8 mouse cellular contexts compared by ENCODE assay signal in the genomic region with DNA sequence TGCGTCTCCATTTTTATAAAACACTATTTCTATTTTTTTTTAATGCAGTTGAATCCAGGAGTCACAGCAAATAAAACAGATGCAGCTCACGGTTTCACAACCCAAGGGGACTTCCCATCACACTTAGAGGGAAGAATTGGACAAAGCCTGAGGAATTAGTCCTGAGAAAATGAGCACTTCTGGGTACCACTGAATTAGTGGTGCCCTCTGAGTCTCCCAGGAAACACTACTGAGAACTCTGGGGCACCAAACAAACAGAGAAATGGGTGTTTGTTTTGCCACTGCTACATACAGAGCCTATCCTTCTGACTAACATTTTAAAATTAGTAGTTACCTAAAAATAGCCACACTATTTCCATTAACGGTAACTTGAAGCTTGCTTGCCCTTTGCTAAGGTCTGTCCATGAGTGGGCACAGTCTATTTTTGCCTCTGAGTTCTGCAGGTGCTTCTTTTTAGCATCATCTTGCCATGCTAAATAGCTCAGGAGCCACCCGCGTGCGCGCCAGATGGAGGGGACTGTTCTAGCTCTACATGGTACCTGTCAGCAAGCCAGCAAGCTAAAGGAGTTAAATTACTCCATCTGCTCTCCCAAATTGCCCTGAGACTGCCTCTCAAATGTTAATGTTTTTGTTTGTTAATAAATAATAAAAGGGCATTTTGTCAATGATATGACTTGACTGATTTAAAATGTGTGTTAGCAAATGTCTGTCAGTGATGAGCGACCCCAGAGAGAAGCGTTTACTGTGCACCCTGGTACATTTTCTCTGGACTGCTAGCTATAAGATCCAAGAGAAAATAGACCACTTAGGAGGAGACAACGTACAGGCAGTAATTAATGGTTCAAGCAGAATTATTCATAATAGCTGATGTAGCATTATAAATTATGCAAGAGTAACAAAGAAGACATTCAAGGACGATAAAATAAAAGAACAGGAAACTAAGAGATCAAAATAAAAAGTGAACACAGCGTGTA.
DNase-seq lines count a peak whose midpoint lies in the region; ATAC-seq lines count a peak whose summit lies in the region.

No protein-coding gene starts in this region.

- 41% methylated on average over 12 of the region's 12 CpGs for WGBS in neural tube, embryonic 11.5 days

- no peaks in the 10 kb centered on the region for H3K9me3 ChIP-seq in neural tube, embryonic 11.5 days (ENCODE audit: control insufficient read depth, low read length)

- H3K36me3 ChIP-seq in neural tube, embryonic 11.5 days (ENCODE audit: control insufficient read depth, insufficient read depth, low read length): no peaks in the 10 kb centered on the region

- no peak overlapping the region for H3K4me2 ChIP-seq in neural tube, embryonic 11.5 days (ENCODE audit: low read depth)

- DNase-seq in neural tube, embryonic 11.5 days (ENCODE audit: low spot score): peak; percentile 44
- DNase-seq in neural tube, embryonic 10.5 days (ENCODE audit: extremely low spot score, low spot score): no peak
- peak; percentile 27 for DNase-seq in gastrocnemius, postnatal 14 days
- DNase-seq in left cerebral cortex, postnatal 10 days (ENCODE audit: extremely low spot score in 1 of 2, low spot score in 2 of 2): peak; percentile 54 to 65
- peak; percentile 63 for DNase-seq in telencephalon, adult 2 months (ENCODE audit: low read depth, low spot score)
- DNase-seq in urinary bladder, adult 18-20 months (ENCODE audit: low spot score in 2 of 2): no peak
- no peak for DNase-seq in thymus, postnatal 14 days
- DNase-seq in lung, postnatal 14 days: no peak

- no peaks in the 10 kb centered on the region for H3K27me3 ChIP-seq in neural tube, embryonic 11.5 days (ENCODE audit: control insufficient read depth, insufficient read depth, low read length)

- H3K4me3 ChIP-seq in neural tube, embryonic 11.5 days (ENCODE audit: low read depth, low read length): no peak overlapping the region

- H3K9ac ChIP-seq in neural tube, embryonic 11.5 days (ENCODE audit: low read length): no peak overlapping the region

- H3K4me1 ChIP-seq in neural tube, embryonic 11.5 days (ENCODE audit: control insufficient read depth, insufficient read depth, low read length): peaks cover 16% of the 10 kb centered on the region

- H3K27ac ChIP-seq in neural tube, embryonic 11.5 days (ENCODE audit: low read depth, low read length): 0 out of 2 replicates have a peak overlapping the region, but pooled peaks have one; percentile 44

- no peak for ATAC-seq in neural tube, embryonic 11.5 days (ENCODE audit: insufficient read depth, low FRiP score, low TSS enrichment)

- intact Hi-C loops in gastrocnemius, postnatal 14 days (cut with DNase I; ENCODE audit: low total_unique reads): no loop called here
- intact Hi-C loops in left cerebral cortex, postnatal 10 days (cut with DNase I): loop anchor here (1.0 kb wide), 1 partner anchor 22 kb away; no protein-coding TSS in a partner anchor

Comparison
In these comparisons a context has a peak if more than half of its experiments do, and no peak if none do; other contexts are left out.
1. DNase-seq: peak in neural tube, embryonic 11.5 days (single experiment), gastrocnemius, postnatal 14 days (single experiment), left cerebral cortex, postnatal 10 days (2 of 2) and telencephalon, adult 2 months (single experiment); none in neural tube, embryonic 10.5 days (single experiment), urinary bladder, adult 18-20 months (0 of 2), thymus, postnatal 14 days (single experiment) and lung, postnatal 14 days (single experiment).